In the genomic region with DNA sequence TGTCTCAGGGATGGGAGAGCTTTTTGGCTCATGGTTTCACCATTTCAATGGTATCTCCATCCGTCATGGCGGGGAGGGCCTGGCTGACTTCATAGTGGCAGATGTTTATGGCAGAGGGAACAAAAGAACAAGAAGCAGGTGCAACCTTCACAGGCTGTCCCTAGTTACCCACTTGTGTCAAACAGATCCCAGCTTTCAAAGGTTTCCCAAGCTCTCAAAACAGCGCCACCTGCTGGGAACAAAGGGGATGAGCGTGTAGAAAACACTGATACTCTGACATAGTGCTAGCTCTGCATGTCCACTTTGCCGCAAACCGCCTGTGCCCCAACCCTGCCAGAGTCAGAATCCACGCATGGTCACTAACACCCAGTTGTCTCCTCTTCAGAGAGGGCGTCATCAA, we compare ENCODE assay signal across 8 mouse cellular contexts.
DNase-seq lines count a peak whose midpoint lies in the region.

No protein-coding gene starts in this region.

- DNase-seq in cerebellum, postnatal 10 days = peak; percentile 65 to 75
- no peak for DNase-seq in cerebellum, adult 9-10 months
- DNase-seq in left cerebral cortex, adult 18-20 months (ENCODE audit: low spot score in 2 of 2) = peak; percentile 19 to 23
- DNase-seq in left cerebral cortex, adult 11 months (ENCODE audit: low spot score) = no peak
- peak; percentile 75 for DNase-seq in ZHBTc4 (ENCODE audit: low read depth, low spot score)
- peak; percentile 50 for DNase-seq in induced T-regulatory cell, adult 2 months (ENCODE audit: low read depth)
- peak; percentile 36 for DNase-seq in retina, postnatal 7 days (ENCODE audit: low read depth, low spot score)
- DNase-seq in spleen, adult 12 weeks (ENCODE audit: low spot score) = no peak

Comparison
In these comparisons a context has a peak if more than half of its experiments do, and no peak if none do; other contexts are left out.
1. DNase-seq: peak in cerebellum, postnatal 10 days (2 of 2), left cerebral cortex, adult 18-20 months (2 of 2), ZHBTc4 (single experiment), induced T-regulatory cell, adult 2 months (single experiment) and retina, postnatal 7 days (single experiment); none in cerebellum, adult 9-10 months (single experiment), left cerebral cortex, adult 11 months (single experiment) and spleen, adult 12 weeks (single experiment).